Mouse (Mus musculus): ENCODE measurements around the gene Ube2ql1.

GRCm38 (mm10) chr13:69696333-69696991 is 43.2 kb downstream of the Ube2ql1 start:
- TF ChIP-seq E2F4 (IDR thresholded peaks at IDR 0.05; ENCODE audit: borderline replicate concordance, low read depth, low read length) (no peak), MAZ (IDR thresholded peaks at IDR 0.05; ENCODE audit: low read depth, low read length) (no peak), CTCF (IDR thresholded peaks at IDR 0.05 in 2 of 3, conservative IDR thresholded peaks at IDR 0.05 in 1 of 3; ENCODE audit: control insufficient read depth in 1 of 3, insufficient read depth in 1 of 3, low read depth in 2 of 3, low read length in 3 of 3, poor library complexity in 1 of 3, severe bottlenecking in 1 of 3) (peak; percentile 88 to 94 (median 90)), RCOR1 (IDR thresholded peaks at IDR 0.05; ENCODE audit: low read depth, low read length) (no peak), CHD2 (IDR thresholded peaks at IDR 0.05; ENCODE audit: low read length) (no peak)

All from MEL (cell line).